Mouse (Mus musculus) kidney, postnatal 4 days (tissue): ENCODE data around the gene Vmn2r-ps159.
"Not testable (repeated sequence)": the region's sequence is repeated elsewhere in the genome, so short reads cannot be mapped to it uniquely, and the experiment has no call there.

ENCODE experiments used
- DNase-seq, 2 experiments: peaks; one replicate each; pipeline ENCODE4 v3.0.0; 2021; ENCODE audit warnings: mixed read lengths in 2 of 2

Gene Vmn2r-ps159

DNA sequence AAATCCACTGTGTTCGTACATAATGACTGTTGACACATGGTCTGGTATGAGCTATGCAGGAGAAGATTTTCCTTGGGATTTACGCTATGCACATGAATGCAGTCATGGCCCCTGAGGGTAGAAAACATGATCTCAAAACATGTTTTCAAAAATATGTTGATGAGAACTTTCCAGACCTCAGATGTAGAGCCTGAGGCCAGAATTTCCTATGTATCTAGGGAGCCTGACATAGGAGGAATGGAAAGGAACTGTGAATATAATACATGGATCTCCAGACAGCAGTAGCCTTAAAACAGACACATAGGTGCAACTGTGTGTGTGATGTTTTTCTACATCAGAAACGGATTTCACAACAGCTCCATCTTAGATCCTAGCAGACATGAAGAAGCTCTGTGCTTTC lies at the start of gene Vmn2r-ps159:
Vmn2r-ps159 (plus strand) TSS at position 301 of the 400 bp plus-strand sequence.
- not testable (repeated sequence) for DNase-seq

DNA sequence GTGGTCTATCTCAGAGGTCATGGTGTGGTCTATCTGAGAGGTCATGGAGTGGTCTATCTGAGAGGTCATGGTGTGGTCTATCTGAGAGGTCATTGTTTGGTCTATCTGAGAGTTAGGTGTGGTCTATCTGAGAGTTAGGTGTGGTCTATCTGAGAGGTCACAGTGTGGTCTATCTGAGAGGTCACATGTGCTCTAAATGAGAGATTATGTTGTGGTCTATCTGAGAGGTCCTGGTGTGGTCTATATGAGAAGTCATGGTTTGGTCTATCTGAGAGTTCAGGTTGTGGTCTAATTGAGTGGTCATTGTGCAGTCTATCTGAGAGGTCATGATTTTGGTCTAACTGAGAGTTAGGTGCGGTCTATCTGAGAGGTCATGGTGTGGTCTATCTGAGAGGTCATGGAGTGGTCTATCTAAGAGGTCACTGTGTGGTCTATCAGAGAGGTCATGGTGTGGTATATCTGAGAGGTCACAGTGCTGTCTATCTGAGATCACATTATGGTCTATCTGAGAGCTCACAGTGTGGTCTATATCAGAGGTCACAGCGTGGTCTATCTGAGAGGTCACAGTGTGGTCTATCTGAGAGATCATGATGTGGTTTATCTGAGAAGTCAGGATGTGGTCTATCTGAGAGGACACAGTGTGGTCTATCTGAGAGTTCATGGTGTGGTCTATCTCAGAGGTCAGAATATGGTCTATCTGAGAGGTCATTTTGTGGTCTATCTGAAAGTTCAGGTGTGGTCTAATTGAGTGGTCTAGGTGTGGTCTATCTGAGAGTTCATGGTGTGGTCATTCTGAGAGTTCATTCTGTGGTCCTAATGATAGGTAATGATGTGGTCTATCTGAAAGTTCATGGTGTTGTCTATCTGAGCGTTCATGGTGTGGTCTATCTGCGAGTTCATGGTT lies 10.9 kb downstream of the Vmn2r-ps159 start:
- not testable (repeated sequence) for DNase-seq

DNA sequence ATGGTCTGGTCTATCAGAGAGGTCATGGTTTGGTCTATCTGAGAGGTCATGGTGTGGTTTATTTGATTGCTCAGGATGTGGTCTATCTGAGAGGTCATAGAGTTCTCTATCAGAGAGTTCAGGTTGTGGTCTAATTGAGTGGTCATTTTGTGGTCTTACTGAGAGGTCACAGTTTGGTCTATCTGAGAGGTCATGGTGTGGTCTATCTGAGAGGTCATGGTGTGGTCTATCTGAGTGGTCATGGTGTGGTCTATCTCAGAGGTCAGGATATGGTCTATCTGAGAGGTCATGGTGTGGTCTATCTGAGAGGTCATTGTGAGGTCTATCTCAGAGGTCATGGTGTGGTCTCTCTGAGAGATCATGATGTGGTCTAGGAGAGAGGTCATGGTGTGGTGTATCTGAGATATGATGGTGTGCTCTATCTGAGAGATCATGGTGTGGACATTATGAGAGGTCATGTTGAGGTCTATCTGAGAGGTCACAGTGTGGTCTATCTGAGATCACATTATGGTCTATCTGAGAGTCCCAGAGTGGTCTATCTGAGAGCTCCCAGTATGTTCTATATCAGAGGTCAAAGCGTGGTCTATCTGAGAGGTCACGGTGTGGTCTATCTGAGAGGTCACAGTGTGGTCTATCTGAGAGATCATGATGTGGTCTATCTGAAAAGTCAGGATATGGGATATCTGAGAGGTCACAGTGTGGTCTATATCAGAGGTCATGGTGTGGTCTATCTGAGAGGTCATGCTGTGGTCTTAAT lies 11.8 kb downstream of the Vmn2r-ps159 start:
- no peak for DNase-seq

- no peak for DNase-seq
Measured at GRCm38 (mm10) chr4:156343332-156343731, 12.4 kb downstream of the Vmn2r-ps159 start.

- DNase-seq = not testable (repeated sequence)
Measured at GRCm38 (mm10) chr4:156356756-156357437, 26.0 kb downstream of the Vmn2r-ps159 start.
